Mouse (Mus musculus) spleen, embryonic (tissue): Measurements from ENCODE around the gene Cfap77.

ENCODE experiments used
- CTCF ChIA-PET: fragments of 350-600 bp; sonication (Branson Sonifier 250); formaldehyde crosslinking; loops from one replicate; lab custom pipeline; 2022; lab: Charles Lee

Cfap77 gene

DNA sequence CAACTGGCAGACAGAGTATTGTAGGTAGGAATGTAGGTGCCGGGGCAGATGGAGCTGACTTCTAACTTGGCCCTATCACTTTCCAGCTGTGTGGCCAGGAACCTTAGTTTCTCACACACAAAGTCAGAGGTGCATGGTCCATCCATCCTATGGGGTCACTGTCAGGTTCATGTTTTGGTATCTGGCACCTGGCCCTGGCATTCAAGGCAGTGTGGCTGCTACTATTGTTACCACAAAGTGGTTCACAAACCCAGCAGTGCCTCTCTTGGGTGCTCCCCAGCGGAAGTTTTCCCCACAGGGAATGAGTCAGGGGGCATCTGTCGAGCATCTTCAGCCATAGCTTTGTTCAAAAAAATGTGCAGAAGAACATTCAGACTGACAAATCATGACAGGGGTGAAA is 108.6 kb downstream of the Cfap77 start:
- CTCF ChIA-PET = no interaction called here

DNA sequence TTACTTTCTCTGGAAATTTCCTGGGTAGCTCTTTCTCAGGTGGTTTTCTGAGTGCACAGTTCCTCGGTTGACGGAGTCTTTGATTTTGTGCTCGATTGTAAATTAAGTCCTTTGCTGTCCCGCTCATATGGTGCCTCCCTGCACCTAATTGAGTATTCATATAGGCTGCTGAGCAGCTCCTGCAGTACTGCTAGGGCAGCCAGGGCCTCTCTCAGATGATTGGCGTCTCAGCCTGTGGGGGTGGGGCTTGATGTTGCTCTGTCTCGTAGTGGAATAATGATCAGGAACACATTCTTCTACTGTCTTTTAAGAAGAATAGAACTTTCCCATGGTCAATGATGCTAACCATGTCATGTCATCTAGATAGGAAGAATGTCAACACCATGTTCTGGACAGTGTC is 109.5 kb downstream of the Cfap77 start:
- CTCF ChIA-PET = no interaction called here

DNA sequence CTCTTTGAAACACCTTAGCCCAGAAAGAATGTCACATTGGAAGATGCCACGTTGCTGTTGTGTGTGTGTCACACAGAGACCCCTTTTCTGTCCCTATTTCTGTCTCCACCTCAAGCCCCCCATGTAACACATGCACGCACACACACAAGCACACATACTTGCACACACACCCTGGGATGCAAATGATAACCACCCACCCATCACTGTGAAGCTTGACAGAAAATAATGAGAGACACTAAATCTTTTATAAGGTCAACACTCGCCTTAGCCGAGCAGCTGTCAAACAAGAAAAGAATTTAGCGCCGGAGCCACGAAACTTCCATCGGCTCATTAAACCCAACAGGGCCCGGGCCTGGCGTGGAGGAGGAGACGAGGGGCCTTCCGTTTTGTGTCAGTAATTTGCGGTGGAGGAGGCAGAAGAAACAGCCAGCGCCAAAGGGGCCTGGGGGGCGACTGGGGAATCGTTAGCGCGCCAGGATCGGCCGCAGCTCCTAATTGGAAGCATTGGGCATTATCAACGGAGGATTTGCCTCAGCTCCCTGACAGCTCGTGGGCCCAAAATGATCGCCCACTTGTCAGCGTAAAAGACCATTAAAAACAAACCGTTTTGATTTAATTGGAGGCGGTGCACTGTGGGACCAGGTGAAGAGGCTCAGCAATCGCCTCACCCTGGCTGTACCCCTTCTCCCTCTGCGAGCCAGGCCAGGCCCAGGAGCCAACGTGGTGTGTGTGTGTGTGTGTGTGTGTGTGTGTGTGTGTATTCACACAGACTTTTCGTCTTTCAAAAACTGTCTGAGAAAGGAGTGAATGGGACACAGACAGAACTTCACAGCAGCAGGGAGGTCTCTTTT is 111.0 kb downstream of the Cfap77 start:
- CTCF ChIA-PET = interaction anchor here (0.6 kb wide), 1 partner anchor 38 kb away, joined by 13 read pairs; no protein-coding TSS in a partner anchor

DNA sequence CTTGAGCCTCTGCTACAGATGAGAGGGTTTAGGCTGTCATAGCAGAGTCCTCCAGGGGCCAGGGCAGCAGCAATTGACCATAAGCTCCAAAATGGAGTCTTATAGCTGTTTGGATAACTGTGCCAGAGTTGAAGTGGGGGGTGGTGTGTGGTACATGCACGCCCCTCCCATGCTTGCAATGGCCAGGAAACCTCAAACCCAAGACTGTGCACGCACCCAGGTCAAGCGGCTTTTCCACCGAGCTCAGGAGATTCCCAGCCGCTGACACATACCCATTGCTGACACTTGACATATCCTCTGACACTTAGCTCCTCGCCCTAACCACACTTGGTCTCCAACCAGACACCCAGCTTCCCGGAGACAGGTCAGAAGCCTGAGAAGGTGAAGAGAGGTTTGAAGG is 115.9 kb downstream of the Cfap77 start:
- CTCF ChIA-PET = interaction anchor here (0.7 kb wide), 1 partner anchor 32 kb away, joined by 3 read pairs; no protein-coding TSS in a partner anchor

DNA sequence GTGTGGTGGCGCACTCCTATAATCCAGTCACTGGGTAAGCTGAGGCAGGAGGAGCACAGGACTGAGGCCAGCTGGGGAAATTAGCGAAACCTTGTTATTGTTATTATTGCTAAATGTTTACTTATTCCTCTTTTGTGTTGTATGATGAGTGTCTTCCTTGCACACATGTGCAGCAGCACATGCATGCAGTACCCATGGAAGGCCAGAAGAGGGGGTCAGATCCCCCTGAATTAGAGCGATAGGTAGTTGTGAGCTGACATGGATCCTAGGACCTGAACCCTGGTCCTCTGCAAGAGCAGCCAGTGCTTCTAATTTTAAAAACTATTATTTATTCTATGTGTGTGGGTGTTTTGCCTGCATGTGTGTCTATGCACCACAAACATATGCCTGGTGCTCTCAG is 124.3 kb downstream of the Cfap77 start:
- CTCF ChIA-PET = no interaction called here

DNA sequence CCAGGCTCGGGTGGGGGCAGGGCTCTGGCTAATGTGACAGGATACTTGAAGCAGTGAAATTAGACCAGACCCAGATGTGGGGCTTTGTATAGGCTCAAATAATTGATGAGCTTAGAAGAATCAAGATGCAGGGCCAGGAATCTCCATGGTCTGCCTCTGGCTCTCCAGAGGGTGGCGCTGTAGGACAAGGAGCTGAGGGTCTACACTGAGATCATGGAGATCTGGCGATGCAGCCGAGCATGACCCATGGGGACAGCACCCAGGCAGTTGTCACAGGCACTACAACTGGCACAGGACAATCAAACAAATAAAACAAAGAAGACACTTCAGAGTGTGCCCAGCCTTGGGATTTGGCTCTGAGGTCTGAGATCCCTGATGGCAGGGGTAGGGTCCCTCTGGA is 131.0 kb downstream of the Cfap77 start:
- CTCF ChIA-PET = interaction anchor here (0.6 kb wide), 1 partner anchor 1112 kb away, joined by 7 read pairs; no protein-coding TSS in a partner anchor

DNA sequence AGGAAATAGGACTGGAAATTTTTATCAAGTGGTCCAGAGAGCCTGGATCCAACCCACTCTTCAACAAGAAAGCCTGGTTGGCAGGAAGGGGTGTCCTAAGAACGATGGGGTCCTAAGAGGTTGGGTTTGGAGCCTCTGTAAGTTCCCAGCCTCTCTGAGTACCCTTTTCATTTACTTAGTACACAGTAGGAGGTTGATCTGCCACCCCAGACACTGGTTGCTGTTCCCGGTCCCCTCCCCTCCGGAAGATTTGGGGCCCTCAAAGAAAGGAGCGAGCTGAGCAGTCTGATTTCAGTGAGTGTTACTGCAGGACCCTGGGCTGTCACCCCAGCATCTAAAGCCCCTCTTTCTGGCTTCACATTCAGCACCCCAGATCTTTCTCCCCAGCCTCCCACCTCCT is 135.9 kb downstream of the Cfap77 start:
- CTCF ChIA-PET = no interaction called here

DNA sequence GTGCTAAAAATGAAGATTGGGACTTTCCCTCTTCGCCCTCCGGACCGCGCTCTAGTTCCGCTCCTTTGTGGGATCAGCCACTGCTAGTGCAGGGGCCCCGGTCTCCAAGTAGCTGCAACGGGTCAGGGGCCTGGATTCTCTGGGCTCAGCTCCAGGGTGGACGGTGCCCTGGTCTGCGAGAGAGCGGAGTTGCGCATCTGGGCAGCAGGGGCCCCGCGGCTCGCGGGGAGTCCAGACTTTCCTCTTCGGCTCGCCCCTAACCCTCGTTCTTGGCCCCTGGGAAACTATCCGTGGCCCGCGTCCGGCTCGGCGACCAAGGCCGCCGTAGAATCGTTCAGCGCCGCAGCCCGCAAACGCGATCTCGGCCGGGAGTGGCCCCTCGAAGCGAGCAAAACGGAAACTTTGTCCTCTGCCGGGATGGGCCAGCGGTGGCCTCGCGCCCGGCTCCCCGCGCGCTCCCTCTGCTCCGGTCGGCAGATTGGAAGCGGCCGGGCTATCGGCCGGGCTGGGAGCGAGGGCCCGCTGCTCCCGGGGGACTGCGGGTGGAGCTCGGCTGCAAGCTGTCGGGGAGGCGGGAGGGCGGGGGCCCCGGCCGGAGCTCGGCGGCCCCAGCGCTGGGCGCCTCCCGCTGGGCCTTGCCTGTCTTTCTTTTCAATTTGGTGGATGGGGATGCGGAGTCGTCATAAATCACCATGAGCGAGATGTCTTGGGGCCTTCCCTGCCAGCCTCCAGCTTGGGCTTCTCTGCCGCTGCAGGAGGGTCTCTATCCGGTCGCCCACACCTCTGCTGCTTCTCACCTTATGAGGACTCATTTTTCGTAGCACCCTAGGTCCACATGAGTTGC is 137.1 kb downstream of the Cfap77 start:
- CTCF ChIA-PET = interaction anchor here (0.6 to 0.7 kb wide), 2 partner anchors 15 to 87 kb away, joined by 3 to 5 read pairs; no protein-coding TSS in a partner anchor

DNA sequence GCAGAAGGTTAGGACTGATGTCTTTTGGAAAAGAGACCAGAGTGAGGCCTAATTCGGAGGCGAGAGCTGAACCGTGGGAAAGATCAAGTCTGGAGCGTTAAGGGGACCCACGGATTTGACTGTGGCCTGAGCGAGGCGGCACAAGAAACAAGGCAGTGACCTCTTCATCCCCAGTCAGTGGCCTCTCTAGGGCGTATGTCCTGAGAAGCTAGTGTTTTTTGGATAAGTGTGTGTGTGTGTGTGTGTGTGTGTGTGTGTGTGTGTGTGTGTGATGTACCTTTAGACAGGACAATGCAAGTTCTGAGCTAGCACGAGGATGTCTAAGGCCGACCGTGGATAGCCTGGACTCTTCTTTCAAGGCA is 137.7 kb downstream of the Cfap77 start:
- CTCF ChIA-PET = interaction anchor here (0.6 kb wide), 1 partner anchor 87 kb away, joined by 5 read pairs; no protein-coding TSS in a partner anchor

DNA sequence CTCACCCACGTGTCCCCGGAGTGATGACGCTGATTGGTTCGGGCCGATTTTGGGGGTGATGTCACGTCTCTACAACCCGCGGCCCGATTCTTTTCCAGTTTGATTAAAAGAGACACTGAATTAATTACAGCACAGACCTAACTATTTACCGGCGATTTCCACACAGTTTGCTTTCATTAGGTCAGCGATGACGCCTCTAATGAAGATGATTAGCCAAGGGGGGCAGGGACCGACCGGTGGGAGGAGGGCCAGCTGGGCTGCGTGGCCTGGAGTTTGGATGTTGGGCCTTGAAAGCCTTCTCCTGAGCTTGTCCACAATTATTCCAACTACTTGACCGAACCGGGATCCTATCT is 138.4 kb downstream of the Cfap77 start, which contains the start of gene Barhl1:
Barhl1 (minus strand) TSS at position 156 of the 353 bp plus-strand sequence.
- CTCF ChIA-PET = no interaction called here

DNA sequence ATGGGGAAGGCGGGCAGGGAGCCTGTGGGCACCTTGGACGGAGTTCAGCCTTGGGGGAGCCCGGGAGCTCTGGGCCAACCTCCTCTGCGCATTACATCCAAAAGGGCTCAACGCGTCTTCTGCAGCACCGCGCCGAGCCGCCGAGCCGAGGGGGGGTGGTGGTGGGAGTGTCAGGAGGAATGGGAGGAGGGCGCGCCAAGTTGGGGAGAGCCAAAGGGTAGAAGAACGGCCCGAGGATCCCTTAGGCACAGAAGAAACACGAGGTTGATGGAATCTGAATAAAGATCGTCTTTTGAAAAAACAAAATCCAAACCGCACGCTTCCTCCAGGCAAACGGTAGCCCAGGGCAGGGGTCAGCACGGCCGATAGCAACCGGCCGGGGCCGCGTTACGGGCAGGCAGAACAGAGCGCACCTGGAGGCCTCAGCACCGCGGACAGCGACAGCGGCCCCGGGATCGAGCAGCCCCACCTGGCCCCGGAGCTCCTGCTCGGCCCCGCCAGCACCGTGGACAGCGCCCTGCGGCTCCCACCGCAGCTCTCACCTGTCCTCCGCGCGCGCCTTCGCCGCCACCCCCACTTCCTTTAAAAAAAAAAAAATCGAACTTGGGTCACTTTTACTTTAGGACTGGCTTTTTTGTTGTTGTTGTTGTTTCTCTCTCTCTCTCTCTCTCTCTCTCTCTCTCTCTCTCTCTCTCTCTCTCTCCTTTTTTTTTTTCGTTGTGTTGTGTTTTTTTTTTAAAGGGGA is 138.9 kb downstream of the Cfap77 start:
- CTCF ChIA-PET = interaction anchor here (0.7 kb wide), 1 partner anchor 47 kb away, joined by 4 read pairs; no protein-coding TSS in a partner anchor

DNA sequence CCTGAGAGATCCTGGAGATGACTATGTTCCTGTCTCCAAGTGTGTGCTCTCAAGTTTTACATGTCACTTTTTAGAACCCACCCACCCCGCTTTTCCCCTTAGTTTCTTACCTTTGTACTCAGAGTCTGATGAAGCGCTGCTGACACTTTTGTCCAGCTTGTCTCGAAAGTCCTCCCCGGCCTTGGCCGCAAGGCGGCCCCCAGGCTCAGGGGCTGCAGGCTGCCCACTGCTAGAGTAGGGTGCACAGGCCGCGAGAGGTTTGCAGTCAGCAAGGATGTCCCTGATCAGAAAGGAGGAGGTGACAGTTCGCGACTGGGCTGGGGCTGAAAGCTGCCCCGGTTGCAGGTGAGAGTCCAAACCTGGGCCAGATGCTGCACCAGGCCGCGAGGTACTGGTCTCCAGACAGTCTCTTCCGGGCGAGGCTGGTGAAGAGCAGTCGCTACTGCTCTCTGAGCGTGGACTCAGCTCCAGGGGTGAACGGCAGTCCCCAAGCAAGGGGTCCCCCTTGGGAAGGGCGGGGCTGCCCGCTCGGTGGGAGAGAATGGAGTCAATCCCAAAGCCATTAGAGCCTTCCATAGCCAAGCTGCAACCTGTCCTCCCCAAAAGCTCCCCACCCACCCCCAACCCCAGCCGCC is 139.6 kb downstream of the Cfap77 start:
- CTCF ChIA-PET = interaction anchor here (0.7 kb wide), 1 partner anchor 46 kb away, joined by 4 read pairs; no protein-coding TSS in a partner anchor

DNA sequence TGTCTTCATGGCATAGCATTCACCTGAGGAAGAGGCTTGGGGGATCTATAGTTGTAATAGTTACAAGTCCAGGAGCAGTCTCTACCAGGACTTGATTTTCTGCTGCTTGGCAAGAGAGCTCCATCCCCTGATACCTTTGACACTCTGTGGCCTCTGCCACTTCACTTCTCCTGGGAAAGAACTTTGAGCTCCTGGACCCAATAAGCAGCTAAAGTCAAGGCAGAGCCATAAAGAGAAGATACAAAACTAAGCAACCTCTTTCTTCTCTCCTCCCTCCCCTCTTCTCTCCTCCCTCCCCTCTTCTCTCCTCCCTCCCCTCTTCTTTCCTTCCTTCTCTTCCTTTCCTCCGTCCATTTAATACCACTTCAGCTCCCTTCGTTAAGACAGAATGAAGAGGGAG is 140.7 kb downstream of the Cfap77 start:
- CTCF ChIA-PET = no interaction called here

DNA sequence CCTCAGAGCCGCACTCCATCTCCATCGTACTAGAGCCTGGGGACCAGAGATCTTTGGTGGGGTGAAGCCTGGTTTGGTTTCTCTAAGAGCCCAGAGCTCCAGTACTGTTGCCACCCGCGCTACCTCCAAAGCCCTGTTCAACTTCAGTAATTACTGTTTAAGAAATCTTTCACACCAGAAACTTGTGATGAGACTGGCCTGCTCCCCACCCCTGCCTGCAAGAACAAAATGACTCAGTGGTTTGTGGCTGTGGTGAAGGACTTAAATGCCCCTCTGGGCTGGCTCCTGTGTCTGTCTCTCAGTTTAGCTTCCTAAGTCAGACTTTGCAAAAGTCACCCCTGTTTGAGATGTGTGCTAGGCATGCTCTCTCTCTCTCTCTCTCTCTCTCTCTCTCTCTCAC is 141.9 kb downstream of the Cfap77 start:
- CTCF ChIA-PET = interaction anchor here (0.6 kb wide), 1 partner anchor 106 kb away, joined by 3 read pairs; no protein-coding TSS in a partner anchor

DNA sequence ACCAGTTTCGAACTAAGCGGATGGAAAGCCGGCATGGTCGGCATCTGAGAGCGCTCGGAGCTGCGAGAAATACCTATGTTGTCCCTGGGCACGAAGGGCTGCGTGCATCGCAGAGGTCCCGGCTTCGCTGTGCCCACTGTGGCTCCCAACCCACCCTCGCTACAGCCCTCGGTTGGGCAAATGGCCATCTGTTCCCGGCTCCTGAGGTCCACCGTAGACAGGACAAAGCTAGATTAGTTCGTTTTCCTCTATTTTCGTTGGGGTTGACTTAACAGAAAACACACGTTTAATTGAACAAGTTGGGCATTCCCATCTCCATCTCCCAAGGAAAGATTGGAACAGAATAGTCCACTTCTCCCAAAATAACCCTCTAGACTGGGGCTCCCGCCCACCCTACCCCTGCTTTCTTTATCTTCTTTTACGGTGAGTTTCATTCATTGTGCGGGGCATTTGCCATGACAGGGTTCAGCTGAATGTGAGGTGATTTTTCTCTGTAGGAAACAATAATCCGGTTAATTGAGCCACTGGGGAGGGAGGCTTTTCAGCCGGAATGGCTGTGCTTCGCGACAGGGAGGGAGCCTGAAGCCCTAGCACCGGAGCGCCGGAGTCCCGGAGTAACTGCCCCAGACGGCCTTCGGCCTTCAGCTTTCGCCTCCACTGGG is 142.7 kb downstream of the Cfap77 start:
- CTCF ChIA-PET = interaction anchor here (0.6 kb wide), 1 partner anchor 105 kb away, joined by 3 read pairs; no protein-coding TSS in a partner anchor

DNA sequence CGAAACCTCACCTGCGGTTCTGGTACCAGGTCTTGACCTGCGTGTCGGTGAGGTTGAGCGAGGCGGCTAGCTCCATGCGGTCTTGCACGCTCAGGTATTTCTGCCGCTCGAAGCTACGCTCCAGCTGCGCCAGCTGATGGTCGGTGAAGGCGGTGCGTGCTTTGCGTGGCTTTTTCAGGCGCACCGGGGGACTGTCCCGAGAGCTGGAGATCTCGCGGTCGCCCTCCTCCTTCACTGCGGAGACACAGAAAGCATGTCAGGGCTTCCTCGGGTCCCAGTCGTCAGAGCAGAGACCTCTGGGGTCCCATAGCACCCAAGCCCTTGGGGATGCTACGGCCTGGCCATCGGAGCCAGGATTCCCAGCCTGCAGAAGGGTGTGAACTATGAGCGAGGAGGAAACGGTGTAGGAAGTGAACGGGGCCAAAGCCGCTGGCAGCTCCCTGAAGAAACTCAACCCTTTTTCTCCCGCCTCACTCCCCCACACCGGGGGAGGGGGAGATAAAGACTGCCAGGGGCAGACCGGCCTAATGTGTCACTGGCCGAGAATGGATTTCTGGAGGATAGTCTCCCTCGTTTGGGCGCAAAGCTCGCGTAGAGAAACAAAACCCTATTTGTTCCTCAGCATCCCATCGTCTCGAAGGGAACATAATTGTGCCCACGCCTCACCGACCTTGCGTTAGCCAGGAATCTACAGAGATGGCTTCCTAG is 143.4 kb downstream of the Cfap77 start:
- CTCF ChIA-PET = no interaction called here

DNA sequence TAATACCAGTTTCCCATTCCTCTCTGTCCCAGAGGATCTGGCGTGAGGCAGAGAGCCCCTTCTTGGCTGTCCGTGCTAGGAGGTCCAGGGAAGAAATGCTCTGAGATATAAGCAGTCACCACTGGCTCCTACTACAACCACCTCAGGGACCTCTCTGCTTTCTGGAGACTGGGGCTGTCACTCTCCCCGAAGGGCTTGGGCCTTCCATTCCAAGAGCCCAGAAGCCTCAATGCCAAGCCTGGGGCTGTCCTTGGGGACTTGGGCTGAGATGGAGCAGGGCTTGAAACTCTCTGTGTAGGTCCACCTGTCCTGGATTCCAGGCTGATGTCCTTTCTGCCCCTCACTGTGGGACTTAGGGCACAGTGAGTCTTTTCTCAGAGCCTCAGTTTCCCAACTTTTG is 144.0 kb downstream of the Cfap77 start:
- CTCF ChIA-PET = no interaction called here

DNA sequence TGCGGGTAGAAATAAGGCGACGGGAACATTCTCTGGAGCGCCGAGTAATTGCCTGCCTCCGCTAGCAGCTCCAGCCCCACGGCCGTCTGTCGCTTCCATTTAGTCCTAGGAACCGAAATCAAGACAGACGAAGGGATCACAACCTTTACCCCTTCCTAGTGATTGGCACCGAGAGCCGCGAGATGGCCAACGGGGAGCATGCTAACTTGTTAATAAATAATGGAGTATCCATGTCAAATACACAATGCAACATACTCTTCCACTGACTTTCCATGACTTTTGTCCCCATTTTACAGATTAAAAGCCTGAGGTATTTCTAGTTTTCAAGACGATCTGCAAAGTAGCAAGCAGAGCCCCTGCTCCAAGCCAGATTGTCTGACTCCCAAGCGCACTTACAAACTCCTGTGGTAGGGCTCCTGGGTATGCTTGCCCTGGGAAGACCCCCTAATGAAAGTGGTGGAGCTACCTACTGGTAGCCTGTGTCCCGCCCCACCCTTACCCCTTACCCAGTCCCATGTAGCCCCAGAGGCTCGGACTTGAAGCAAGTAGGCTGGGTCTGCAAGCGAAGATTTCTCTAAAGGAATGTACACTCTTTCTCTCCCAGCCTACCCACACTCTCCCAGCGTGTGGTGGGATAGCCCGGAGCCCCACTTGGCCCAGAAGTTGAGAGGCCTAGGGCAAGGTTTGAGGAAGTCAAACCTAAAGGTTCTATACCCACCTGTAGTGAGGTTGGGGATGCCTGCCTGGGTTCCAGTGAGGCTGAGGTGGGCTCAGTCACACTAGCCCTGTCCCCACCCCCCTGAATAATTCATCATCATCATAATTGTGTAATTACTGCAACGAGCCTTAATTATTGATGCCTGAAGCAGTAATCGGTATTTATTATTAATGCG is 144.8 kb downstream of the Cfap77 start:
- CTCF ChIA-PET = interaction anchor here (0.5 kb wide), 1 partner anchor 187 kb away, joined by 4 read pairs; no protein-coding TSS in a partner anchor
